Mouse (Mus musculus) stomach, embryonic 14.5 days (tissue): ENCODE results near the gene Homer3. TPM values are rescaled to one million over a fixed set of nuclear protein-coding genes. Genes with fewer than 3 reads are reported as not detected.

ENCODE experiments used
- ATAC-seq: fragments of 200-750 bp; cut with Nextera tagmentation; 2 replicates; pipeline ENCODE4 v1.8.0; 2017; ENCODE audit warnings: low read depth, moderate TSS enrichment; ENCODE audit not compliant: insufficient number of reproducible peaks, insufficient read depth, low FRiP score
- H3K27ac ChIP-seq: fragments of 300-500 bp; sonication (generic); 2 replicates; pipeline ENCODE4 v1.5.1; 2014; ENCODE audit warnings: mild to moderate bottlenecking, low read length, moderate library complexity, mixed read lengths
- H3K27me3 ChIP-seq: fragments of 300-500 bp; sonication (generic); 2 replicates; pipeline ENCODE4 v1.6.1; 2014; ENCODE audit warnings: low read length, control low read depth, mixed read lengths; ENCODE audit not compliant: control insufficient read depth, insufficient read depth
- H3K36me3 ChIP-seq: fragments of 300-500 bp; sonication (generic); 2 replicates; pipeline ENCODE4 v1.6.1; 2014; ENCODE audit warnings: mild to moderate bottlenecking, control low read depth, low read length, moderate library complexity, mixed read lengths; ENCODE audit not compliant: control insufficient read depth, insufficient read depth
- H3K4me1 ChIP-seq: fragments of 300-500 bp; sonication (generic); 2 replicates; pipeline ENCODE4 v1.6.1; 2014; ENCODE audit warnings: low read length, control low read depth, mixed read lengths; ENCODE audit not compliant: control insufficient read depth, insufficient read depth
- H3K4me2 ChIP-seq: fragments of 300-500 bp; sonication (generic); replicated peaks from 2 replicates; pipeline ENCODE4 v1.6.1; 2014; ENCODE audit warnings: low read depth, low read length, control low read depth
- H3K4me3 ChIP-seq: fragments of 300-500 bp; sonication (generic); 2 replicates; pipeline ENCODE4 v1.5.1; 2014; ENCODE audit warnings: low read depth, low read length, control low read depth
- H3K9ac ChIP-seq: fragments of 300-500 bp; sonication (generic); replicated peaks from 2 replicates; pipeline ENCODE4 v1.6.1; 2014; ENCODE audit warnings: low read depth, mild to moderate bottlenecking, control low read depth, low read length, moderate library complexity, mixed read lengths
- H3K9me3 ChIP-seq: fragments of 300-500 bp; sonication (generic); 2 replicates; pipeline ENCODE4 v1.6.1; 2016; ENCODE audit warnings: low read depth, low read length, control low read depth; ENCODE audit not compliant: control insufficient read depth
- whole genome bisulfite sequencing: fragments of 180-500 bp; shearing (Covaris S2); extraction: QIAGEN DNeasy Blood & Tissue Kit; methylation state at CpG from one replicate; pipeline ENCODE4 v1.1.7; 2014; 5-methylcytosine and 5-hydroxymethylcytosine counted together
- polyA plus RNA-seq: library from polyadenylated mRNA; unstranded; fragments of >200 nt; fragmentation: Nextera tagmentation; extraction: Ambion mirVana; gene quantifications from 2 replicates; pipeline ENCODE4 v1.2.1, GENCODE M21; 2014

Homer3 gene
- polyA plus RNA-seq, 1 experiment from 2014 or later, result 33.7 TPM

- peak overlapping the region; percentile 74 for H3K4me2 ChIP-seq
- peaks cover 13% of the 10 kb centered on the region for H3K4me1 ChIP-seq
- H3K9ac ChIP-seq, result peak overlapping the region; percentile 45; the same call in 1 of the 2 replicates
- peak; percentile 51; the same call in 1 of the 2 replicates for ATAC-seq
- peaks cover 16% of the 10 kb centered on the region for H3K36me3 ChIP-seq
- no peaks in the 10 kb centered on the region for H3K9me3 ChIP-seq
- peak overlapping the region; percentile 44; the same call in 1 of the 2 replicates for H3K27ac ChIP-seq
- H3K4me3 ChIP-seq, result peak overlapping the region; percentile 55
- H3K27me3 ChIP-seq, result no peaks in the 10 kb centered on the region
- WGBS, result 12% methylated on average over 15 of the region's 15 CpGs
These were observed 34.2 kb downstream of the Homer3 start for GRCm38 (mm10) chr8:70316511-70317504.

GRCm38 (mm10) chr8:70317872-70318271 is 35.2 kb downstream of the Homer3 start:
- ATAC-seq, result no peak
- Histone ChIP-seq H3K4me3 (no peak overlapping the region), H3K36me3 (peaks cover 8% of the 10 kb centered on the region), H3K27me3 (no peaks in the 10 kb centered on the region), H3K4me1 (peaks cover 13% of the 10 kb centered on the region), H3K4me2 (no peak overlapping the region), H3K27ac (no peak overlapping the region), H3K9me3 (no peaks in the 10 kb centered on the region), H3K9ac (no peak overlapping the region)
- 91% methylated on average over 5 of the region's 5 CpGs for WGBS

DNA sequence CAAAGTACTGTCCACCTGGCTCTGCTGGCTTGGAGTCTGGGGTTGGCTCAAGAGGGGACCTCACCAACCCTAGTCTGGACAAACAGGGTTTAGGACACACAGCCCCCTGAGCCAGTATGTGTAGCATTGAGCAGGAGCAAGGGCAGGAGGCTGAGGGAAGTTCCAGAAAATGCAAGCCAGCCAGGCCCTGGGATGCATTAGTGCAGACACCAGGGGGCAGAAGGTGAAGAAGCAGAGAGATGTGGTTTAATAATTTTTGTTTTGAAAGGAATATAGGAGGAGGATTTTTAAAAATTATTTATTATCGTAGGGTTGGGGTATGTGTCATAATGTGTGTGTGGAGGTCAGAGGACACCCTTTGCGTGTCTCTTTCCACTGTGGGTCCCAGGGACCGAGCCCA is 41.1 kb downstream of the Homer3 start:
- Histone ChIP-seq H3K36me3 (no peaks in the 10 kb centered on the region), H3K4me3 (no peak overlapping the region), H3K27me3 (no peaks in the 10 kb centered on the region), H3K4me1 (no peaks in the 10 kb centered on the region), H3K4me2 (no peak overlapping the region), H3K9me3 (no peaks in the 10 kb centered on the region), H3K9ac (no peak overlapping the region), H3K27ac (no peak overlapping the region)
- ATAC-seq, result no peak
- 86% methylated on average over 3 of the region's 3 CpGs for WGBS

DNA sequence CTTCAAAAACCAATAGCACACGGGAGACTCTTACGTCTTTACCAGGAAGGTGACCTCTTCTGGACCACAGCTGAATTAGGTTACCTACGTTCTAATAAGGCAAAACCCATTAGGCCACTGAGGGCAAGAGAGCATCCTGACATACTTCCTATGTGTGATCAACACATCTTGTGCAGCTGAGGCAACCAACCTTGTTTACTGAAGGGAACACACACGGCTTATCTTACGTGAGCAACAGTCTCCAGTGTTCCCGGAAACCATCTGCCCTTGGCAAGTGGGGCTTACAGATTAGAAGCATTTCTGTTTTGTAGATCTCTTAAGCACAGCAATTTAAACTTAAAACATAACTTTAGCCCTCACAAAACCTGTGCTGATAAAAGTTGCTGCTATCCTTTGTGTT is 44.9 kb downstream of the Homer3 start:
- peaks cover 13% of the 10 kb centered on the region for H3K4me1 ChIP-seq
- no peak overlapping the region for H3K4me3 ChIP-seq
- no peak overlapping the region for H3K9ac ChIP-seq
- H3K4me2 ChIP-seq, result no peak overlapping the region
- ATAC-seq, result no peak
- H3K27me3 ChIP-seq, result no peaks in the 10 kb centered on the region
- no peaks in the 10 kb centered on the region for H3K9me3 ChIP-seq
- 93% methylated on average over 6 of the region's 6 CpGs for WGBS
- peaks cover 14% of the 10 kb centered on the region; the same call in 1 of the 2 replicates for H3K36me3 ChIP-seq
- H3K27ac ChIP-seq, result no peak overlapping the region

GRCm38 (mm10) chr8:70329124-70329834 is 46.7 kb downstream of the Homer3 start, which contains the start of gene Gdf1:
Gene Gdf1, plus strand, starts transcription at chr8:70329817.
- H3K4me1 ChIP-seq, result peaks cover 13% of the 10 kb centered on the region
- peak within 1 kb of the TSS; percentile 32; the same call in 1 of the 2 replicates for H3K4me2 ChIP-seq
- no peak within 1 kb of the TSS for H3K27ac ChIP-seq
- H3K9me3 ChIP-seq, result no peaks in the 10 kb centered on the region
- H3K9ac ChIP-seq, result no peak within 1 kb of the TSS; the same call in none of the 2 replicates
- peak within 1 kb of the TSS; percentile 8; the same call in 1 of the 2 replicates for H3K4me3 ChIP-seq
- H3K27me3 ChIP-seq, result no peaks in the 10 kb centered on the region
- H3K36me3 ChIP-seq, result peaks cover 31% of the 10 kb centered on the region
- WGBS, result 33% methylated on average over 14 of the region's 14 CpGs
- no peak for ATAC-seq

GRCm38 (mm10) chr8:70329835-70330740 is 47.5 kb downstream of the Homer3 start:
- no peak for ATAC-seq
- H3K36me3 ChIP-seq, result peaks cover 39% of the 10 kb centered on the region
- no peaks in the 10 kb centered on the region for H3K27me3 ChIP-seq
- H3K4me2 ChIP-seq, result peak overlapping the region; percentile 32; the same call in 1 of the 2 replicates
- no peak overlapping the region for H3K27ac ChIP-seq
- 12% methylated on average over 45 of the region's 45 CpGs for WGBS
- H3K4me1 ChIP-seq, result peaks cover 13% of the 10 kb centered on the region
- no peaks in the 10 kb centered on the region for H3K9me3 ChIP-seq
- H3K4me3 ChIP-seq, result peak overlapping the region; percentile 8; the same call in 1 of the 2 replicates
- H3K9ac ChIP-seq, result no peak overlapping the region; the same call in none of the 2 replicates

DNA sequence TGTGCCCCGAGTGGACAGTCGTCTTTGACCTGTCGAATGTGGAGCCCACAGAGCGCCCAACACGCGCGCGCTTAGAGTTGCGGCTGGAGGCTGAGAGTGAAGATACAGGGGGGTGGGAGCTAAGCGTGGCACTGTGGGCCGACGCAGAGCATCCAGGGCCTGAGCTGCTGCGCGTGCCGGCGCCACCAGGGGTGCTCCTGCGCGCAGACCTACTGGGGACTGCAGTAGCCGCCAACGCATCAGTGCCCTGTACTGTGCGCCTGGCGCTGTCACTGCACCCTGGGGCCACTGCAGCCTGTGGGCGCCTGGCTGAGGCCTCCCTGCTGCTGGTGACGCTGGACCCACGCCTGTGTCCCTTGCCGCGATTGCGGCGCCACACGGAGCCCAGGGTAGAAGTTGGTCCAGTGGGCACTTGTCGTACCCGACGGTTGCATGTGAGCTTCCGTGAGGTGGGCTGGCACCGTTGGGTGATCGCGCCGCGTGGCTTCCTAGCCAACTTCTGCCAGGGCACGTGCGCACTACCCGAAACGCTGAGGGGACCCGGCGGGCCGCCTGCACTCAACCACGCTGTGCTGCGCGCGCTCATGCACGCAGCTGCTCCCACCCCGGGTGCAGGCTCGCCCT is 48.2 kb downstream of the Homer3 start:
- Histone ChIP-seq H3K9me3 (no peaks in the 10 kb centered on the region), H3K36me3 (peaks cover 46% of the 10 kb centered on the region), H3K4me2 (peak overlapping the region; percentile 32; the same call in 1 of the 2 replicates), H3K4me1 (peaks cover 13% of the 10 kb centered on the region), H3K9ac (no peak overlapping the region; the same call in 1 of the 2 replicates), H3K4me3 (peak overlapping the region; percentile 8; the same call in 1 of the 2 replicates), H3K27me3 (no peaks in the 10 kb centered on the region), H3K27ac (no peak overlapping the region)
- WGBS, result 36% methylated on average over 52 of the region's 53 CpGs
- ATAC-seq, result peak; percentile 51
